Mouse (Mus musculus) layer of hippocampus, adult 9-11 months (tissue): Measurements from ENCODE around the gene Zfp184.

Source experiments
- DNase-seq: peaks from one replicate; pipeline ENCODE4 v3.0.0; 2022

Gene Zfp184

DNA sequence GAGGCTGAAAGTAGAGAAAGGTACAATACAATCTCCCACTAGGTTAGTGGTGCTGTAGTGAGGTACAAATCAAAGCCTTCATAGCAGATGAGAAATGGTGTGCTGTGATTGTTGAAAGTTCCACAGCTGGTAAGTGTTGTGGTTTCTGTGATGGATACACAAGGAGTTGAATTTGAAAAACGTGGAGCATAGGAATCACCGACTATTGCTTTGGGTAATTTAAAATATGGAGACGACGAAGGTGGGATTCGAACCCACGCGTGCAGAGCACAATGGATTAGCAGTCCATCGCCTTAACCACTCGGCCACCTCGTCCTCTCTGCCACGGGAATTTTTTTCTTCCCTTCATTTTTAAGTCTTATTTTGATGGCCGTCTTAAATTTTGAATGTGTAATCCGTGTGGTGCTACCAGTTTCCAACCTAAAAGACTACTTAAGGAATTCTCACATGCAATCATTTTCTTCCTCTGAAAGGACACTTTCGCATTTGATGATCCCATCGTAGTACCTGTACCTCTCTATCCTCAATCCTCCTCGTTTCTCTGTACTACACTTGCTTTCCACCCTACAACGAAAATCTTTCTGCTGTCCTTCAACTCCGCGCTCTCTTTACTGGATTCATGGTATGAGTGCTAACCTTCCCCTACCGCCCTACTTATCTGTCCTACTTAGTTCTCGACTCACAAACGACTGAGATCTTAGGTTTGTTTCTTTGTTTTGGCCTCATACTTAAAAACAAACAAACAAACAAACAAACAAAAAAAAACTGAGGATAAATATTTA is 49.3 kb downstream of the Zfp184 start:
- DNase-seq = no peak

DNA sequence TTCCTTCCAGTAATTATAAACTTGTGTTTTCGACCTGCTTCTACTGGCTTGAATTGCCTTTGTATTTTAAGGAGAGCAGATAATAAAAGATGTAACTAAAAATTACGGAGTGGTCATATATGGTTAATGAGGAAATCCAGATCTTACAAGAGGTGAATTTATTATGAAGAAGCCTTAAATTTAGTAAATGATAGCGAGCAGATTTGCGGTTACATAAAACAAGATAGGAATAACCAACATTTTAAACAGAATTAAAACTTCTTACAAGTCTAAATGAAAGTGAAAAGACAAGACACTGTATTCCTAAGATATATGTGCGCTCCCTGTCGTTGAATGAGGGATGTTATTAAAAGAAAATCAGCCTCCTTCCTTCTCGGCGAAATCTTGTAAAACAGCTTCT is 50.0 kb downstream of the Zfp184 start:
- no peak for DNase-seq

DNA sequence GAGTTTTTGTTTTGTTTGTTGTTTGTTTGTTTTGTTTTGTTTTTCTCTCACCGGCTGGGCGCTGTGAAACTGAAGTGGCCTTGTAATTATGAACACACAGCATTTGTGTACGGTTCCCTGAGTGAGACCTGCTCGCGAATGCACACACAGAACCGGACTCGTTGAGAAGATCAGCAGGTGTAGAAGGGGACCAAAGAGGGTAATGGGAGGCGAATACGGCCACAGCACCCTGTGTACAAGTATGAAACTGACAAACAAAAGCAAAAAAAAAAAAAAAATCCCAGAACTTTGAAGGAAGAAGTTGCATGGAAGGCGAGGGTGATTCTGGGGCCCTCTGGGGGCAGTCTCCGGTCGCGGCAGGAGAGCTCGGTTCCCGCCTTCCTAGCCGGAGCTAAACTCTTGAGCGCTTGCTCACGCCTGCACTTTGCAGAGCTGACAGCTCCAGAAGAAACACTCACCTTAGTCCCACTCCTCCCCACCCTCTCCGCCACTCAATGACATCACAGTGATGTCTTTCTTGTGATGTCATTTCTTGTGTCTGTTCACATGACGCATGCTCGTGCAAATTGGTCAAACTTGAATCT is 50.5 kb downstream of the Zfp184 start:
- no peak for DNase-seq

DNA sequence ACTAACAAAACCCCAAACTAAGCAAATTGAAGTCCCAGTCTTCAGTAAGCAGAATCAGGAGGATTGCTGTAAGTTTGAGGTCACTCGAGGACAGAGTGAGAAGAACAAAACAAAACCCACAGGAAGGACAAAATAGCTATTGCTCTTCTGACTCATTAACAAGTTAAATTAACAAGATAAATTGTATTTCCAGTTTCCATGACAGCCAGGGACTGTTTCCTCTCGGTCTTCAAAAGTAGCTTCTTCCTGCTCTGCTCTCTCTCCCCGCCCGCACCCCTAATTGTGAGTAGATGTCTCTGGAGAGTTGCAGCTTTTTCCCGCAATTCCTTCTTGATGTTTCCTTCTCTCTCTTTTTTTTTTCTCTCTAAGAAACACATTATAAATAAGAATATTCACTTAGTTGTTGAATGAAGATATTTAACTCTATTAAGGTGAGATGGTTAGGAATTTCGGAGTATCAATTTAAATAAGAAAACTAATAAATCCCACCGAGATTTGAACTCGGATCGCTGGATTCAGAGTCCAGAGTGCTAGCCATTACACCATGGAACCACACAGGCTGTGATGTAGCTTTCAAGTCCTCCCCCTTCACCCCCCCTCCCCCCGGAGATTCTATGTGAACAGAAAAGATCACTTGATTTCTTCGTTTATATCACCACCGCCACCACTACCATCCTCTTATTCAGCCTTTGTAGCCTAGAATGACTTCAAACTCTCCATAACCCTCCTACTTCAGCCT is 51.4 kb downstream of the Zfp184 start:
- no peak for DNase-seq

DNA sequence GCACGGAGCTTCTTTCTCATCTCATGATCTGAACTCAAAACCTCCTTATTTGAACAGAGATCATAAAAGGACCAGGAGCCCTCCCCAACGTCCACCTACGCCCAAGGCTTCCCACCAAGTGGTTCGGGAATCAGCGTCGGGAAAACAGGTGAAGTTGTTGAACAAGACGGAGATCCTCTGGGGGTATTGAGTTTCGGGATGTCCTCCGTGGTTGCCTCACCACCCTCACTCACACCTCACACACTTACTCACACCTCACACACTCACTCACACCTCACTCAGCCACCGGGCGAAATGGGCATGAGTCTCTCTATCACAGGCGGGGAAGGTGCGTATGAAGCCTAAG is 51.9 kb downstream of the Zfp184 start:
- DNase-seq = no peak

DNA sequence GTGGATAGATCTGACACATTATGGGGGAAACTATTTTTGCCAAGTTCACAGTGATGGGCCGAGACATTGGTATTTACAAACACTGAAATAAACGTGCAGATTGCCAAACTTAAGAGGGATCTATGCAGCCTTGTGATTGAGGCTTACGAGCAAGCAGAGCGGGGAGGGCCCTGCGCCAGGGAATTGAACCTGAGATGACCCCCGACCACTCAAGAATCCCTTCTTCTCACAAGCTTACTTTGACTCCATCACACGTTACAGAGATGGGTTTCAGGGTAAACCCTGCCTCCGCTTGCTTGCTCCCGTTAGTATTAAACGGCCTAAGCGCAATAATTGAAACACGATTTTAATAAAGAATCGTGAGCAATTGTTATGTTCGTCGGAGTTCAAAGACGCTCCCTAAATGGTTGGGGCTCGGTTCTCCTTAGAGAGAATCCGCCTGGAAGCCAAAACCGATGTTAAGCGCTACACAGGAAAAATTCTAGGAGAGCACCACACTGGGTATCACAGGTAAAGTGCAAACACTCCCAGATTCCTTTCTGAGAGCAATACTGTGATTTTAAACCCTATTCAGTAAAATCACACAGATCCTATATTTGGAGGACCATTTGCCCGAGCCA is 52.4 kb downstream of the Zfp184 start:
- DNase-seq = no peak

DNA sequence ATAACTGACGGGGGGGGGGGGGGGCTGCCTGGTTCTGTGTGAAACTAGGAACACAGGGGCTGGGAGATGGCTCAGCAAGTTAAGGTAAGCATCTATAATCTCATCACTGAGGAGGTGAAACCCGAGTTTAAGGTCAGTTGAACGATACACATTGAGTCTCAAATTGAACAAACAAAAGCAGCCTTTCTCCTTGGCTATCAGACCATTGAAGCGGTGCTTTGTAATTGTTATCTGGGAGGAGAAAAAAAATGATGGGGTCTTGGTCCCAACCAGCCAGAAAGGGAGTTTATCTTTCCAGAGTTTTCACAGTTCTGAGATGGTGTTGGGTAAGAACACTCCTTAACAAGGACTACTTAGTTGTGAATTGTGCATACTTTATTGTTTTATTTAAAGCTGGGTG is 52.9 kb downstream of the Zfp184 start:
- DNase-seq = no peak

DNA sequence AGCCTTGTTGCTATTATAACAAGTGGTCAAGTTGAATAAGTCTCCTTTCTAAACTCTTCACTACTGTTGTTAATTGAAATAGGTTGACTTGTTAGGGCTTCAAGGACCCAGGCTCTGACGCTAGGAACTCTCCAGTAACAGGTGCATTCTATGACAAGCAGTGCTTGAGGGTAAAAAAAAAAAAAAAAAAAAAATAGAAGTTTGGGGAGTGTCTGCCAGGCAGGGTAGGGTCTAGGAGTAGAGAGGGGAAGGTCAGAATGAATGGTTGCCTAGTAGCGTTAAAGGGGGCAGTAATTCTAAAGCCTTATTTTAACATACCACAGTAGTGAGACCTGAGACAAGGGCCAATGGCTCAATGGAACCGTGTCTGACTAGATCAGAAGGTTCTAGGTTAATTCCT is 53.5 kb downstream of the Zfp184 start:
- DNase-seq = no peak

DNA sequence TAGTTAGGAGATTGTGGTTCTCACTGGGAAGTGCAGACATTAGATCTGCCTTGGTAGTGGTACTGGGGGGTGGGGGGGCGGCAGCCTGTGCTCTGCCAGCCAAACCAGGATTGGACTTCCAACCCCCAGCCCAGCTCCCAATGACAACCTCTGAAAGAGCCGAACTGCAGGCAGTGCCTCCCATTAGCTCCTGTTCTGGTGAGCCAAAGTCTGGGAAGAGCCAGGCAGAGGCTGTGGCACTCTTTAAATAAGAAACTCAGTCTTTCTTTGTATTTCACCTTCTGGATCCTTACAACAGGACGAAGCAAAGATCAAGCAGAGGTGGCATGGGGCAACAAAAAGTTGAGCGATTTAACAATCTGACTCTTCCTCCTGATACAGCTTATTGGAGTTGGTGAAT is 54.3 kb downstream of the Zfp184 start:
- no peak for DNase-seq

DNA sequence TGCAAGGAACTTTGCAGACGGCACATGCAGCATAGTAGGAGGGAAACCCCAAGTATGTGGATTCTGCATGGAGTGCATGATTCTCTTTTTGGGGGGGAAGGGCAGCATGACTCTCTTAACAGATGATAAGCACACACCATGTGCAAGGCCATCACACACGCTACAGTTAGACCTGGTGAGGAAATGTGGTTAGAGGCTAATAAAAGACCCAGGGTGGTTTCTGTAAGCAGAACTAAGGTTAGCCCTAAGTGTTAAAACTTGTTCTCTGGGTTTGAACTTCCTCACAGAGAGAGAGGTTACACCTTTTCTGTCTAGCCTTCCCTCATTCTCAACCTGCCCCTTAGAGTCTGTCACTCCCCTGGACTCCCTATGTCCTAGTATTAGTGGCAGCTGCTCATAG is 56.5 kb downstream of the Zfp184 start:
- DNase-seq = no peak

DNA sequence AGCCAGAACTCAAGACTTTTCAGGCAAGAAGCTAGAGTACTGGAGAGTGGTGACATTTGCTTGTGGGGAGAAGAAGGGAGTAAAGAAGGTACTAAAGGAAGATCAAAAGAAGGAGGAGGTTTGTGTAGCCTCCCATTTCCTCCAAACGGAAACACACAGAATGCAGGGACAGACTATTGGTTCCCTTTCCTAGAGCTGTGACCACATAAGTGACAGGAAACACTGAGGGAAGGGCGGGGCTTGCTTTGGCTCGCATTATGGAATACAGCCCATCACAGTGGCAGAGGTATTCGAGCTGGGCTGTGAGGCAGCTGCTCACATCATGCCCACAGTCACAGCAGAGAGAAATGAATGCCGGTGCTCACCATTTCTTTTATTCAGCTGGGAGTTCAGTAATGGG is 56.9 kb downstream of the Zfp184 start:
- no peak for DNase-seq

DNA sequence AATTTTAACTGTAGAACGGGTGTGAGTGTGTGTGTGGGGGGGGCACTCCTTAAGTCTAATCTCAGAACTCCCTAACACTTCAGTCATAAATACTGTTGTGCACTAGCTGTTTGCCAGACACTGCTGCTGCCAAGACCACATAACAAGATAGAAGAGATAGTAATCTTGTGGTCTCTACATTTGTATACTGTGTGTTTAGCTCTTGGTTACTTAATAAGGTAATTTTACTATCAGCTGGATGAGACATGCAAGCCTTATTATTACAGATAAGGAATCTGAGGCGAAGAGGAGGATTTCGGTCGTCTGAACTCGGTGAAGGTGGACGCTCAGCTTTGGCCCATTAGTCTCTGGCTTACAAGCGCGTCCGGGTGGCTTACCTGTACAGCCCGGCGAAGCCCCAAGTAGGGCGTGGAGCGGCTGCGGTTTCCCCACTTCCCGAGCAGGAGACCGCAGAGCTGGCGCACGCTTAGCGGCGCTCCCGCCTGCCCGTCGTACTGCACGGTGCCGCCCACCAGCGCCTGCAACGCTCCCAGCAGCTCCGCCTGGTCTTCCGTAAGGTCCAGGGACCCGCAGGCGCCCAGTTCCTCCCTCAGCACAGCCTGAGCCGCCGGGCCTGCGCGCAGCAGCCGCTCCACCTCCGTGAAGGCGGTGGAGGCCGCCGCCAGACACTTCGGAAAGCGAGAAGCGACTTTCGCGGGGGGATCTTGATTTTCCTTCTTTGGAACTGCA is 60.9 kb downstream of the Zfp184 start:
- DNase-seq = no peak

DNA sequence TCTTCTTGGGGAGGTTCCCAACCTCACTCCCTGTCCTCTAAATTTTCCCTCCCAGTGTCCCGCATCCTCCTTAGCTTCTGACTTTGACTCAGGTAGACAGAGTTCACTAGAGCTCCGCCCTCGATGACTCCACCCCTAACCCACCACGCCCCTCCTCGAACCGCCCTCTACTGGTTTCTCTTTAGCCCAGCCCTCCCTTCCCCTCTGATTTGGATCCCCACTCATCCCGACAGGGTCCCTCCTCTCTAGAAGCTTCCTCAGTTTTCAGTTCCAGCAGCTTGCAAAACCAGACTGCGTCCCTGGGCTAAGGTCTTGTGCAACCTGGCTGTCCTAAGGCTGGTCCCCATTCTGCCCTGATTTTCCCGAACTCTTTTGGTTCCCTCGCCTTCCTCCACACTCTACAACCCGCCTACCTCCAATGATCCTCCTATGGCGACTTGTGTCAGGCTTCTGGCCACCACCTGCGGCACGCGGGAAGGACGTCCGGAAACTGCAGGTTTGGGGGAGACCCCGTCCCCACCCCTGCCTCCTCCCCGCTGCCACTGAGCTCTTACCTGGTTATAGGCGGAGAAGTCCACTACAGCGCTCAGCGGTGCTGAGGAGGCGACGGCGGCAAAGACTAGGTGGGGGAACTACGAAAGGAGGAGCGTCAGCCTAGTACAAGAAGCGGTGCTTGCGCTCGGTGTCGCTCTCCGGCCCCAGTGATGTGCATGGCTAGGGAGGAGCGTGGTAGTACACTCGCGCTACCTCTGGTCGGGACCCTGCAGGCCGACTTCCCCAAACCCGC is 61.6 kb downstream of the Zfp184 start:
- no peak for DNase-seq

DNA sequence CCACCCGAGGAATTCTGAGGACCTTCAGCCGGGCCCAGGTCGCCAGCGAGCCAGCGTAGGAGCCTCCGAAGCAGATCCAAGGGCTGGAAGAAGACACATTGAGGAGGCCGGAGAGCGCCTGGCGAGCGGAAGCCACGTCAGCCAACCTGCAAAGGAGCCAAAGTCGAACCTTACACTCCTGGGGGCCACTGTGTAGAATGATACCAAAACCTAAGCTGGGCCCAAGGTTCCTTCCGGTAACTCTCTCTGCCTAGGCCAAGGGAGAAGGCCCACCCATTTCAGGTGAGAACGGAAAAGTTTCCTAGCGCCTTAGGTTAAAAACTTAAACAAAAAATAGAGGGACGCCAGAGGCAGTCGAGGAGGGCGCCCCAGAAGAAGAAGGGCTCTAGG is 62.2 kb downstream of the Zfp184 start:
- DNase-seq = no peak

DNA sequence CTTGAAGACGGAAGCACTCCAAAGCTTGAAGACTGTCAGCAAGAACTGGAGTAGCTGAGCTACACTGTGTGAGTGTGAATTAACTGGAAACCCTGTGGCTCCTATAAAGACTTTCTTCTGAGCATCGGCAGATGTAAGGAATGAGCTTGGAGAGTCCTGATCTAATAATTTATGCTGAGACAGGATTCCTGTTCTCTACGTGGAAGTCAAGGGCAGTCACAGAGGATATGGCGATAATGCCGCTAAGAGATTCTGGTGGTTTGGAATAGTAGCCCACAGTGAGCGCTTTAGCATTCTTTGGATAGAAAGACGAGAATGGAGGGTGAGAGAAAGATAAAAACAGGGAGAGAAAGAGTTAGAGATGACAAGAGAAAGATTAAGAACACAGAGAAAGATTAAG is 63.0 kb downstream of the Zfp184 start:
- no peak for DNase-seq

DNA sequence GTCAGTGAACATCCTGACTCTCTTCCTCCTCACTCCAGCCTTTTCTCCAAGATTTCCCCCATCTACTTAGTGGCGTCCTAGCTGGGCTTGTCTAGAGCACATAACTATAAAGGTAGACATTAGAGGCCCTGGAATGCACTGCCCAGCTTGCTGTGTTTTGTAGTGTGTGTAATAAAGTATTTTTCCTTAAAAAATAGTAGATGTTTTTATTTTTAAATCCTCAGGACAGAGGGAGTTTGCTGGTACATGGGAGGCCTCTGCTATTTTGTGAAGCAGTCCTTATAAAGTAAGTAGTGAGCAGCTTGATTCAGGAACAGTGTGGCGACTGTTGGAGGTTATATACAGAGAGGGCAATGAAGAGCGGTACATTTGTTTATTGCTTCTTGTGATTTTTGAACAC is 63.8 kb downstream of the Zfp184 start:
- no peak for DNase-seq

DNA sequence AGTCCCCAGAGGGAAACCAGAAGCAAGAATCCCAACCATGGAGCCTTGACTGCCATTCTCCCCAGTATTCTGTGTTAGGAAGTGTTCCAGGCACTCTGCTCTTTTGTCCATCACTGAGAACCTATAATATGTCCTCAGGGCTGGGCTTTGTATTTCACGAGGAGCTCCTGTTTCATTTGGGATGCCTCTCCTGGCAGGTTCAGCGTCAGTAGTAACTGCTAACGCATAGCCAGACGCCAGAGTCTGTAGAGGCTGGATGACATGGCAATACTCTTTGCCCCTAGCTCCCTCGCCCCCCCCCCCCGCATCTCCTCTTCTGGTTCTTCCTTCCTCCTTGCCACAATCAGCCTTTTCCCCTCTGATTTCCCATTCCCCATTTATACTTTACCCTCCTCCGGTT is 64.7 kb downstream of the Zfp184 start, which contains the start of gene Prss16:
TSS of gene Prss16 (minus strand) at position 101 of the 400 bp plus-strand sequence.
- no peak for DNase-seq
